Mouse (Mus musculus) urinary bladder, postnatal 4 days (tissue): ENCODE measurements around the gene Fbn1.

Experiments
- DNase-seq, 2 experiments: peaks; one replicate each; pipeline ENCODE4 v3.0.0; 2021 to 2022; ENCODE audit warnings: low spot score in 2 of 2

Fbn1 gene

DNA sequence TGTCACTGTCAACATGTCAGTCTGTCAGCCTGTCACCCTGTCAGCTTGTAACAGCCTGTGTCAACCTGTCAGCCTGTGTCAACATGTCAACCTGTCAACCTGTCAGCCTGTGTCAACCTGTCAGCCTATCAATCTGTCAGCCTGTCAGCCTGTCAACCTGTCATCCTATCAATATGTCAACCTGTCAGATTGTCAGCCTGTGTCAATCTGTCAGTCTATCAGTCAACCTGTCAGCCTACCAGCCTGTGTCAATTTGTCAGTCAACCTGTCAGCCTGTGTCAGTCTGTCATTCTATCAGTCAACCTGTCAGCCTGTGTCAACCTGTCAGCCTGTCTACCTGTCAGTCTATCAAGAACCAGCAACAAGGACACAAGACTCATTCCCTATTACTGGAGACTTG lies 6.3 kb downstream of the Fbn1 start:
- no peak for DNase-seq

DNA sequence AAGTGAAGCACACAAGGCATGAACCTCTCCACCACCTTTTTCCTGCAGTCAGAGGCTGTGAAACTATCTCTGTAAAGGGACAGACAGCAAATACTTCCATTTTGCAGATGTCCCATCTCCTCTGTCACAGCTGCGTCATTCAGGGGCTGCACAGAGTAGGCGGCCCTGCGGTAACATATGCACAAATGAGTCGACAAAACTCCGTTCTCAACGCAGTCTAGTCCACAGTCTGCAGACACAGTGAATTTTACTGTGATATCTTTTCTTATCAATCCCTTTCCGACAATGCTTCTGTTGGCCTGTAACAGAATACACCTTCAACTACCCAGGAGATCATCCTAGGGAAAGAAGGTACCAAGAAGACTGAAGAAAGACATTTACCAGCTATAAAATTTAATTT lies 9.6 kb downstream of the Fbn1 start:
- no peak for DNase-seq

DNA sequence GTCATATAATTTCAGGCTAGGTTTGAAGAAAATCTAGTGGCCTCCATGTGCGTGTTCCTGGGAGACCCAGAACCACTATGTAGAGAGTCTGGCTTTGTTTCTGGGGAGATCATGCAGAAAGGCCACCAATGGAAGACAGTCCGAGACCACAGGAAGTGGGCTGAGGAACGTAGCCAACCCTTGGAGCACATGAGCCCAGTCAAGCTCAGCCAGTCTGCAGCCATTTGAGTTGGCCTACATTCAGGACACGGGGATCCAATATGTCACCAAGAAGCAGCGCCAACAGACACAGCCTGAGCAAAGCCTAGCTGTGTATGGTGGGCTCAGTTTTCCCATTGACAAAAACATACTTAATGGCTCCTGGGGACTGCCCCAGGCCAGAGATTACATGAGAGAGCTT lies 11.1 kb downstream of the Fbn1 start:
- no peak for DNase-seq

DNA sequence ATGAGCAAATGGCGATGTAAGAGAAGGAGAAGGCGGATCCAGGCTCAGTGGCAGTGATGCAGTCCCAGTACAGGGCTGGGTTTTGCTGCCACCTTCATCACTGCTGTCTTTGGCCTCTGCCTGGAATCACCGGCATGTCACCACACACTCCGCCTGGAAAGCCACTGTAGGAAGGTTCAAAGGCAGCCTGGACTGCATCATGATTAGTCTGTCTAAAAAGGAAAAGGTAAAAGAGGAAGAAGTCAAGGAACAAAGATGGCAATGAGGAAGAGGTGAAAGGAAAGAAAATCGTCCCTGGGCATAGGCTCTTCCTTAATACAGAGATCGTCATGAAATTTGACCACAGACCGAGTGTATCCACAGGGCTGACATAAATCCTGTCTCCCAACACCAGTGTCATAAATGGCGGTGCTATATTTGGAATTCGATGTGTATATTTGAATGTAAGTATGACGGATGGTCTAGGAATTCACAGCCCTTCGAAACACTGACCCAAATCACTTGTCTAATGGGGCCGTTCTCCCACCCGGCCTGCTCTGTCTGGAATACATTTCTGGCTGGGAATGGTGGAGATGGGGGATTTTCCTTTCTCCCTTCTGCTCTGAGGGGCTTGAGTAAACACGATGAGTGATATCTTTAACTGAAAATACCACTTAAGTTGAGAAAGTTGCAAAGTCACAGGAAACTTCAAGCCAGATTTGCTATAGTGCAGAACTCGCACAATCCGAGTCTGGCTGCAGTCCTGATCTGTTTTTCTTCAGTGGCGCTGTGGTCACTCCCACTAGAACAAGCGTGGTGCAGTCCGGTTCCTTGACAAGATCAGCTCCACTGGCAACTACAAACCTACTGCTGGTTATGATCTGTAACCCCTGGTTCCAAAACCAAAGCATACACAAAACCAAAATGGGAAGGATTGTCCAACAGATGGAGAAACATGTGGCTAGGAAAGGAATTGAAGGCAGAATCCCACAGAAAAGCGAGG lies 12.7 kb downstream of the Fbn1 start:
- DNase-seq: no peak

DNA sequence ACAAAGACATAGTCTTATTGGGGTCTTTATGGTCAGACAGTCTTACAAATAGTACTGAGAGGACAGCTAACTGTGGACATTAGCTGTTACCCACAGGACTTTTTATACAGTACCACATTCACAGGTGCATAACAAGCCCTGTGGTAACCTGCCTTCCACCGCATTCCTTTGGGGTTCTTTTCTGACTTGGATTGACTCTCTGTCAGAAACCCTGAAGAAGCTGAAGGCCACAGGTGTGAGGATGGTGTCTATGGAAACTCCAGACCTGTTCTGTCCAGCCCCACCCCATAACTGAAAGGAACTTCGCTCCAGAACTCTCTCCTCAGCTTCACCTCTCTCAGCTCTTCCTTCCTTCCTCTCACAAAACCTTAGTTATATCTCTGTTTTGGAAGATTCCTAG lies 13.5 kb downstream of the Fbn1 start:
- no peak for DNase-seq

DNA sequence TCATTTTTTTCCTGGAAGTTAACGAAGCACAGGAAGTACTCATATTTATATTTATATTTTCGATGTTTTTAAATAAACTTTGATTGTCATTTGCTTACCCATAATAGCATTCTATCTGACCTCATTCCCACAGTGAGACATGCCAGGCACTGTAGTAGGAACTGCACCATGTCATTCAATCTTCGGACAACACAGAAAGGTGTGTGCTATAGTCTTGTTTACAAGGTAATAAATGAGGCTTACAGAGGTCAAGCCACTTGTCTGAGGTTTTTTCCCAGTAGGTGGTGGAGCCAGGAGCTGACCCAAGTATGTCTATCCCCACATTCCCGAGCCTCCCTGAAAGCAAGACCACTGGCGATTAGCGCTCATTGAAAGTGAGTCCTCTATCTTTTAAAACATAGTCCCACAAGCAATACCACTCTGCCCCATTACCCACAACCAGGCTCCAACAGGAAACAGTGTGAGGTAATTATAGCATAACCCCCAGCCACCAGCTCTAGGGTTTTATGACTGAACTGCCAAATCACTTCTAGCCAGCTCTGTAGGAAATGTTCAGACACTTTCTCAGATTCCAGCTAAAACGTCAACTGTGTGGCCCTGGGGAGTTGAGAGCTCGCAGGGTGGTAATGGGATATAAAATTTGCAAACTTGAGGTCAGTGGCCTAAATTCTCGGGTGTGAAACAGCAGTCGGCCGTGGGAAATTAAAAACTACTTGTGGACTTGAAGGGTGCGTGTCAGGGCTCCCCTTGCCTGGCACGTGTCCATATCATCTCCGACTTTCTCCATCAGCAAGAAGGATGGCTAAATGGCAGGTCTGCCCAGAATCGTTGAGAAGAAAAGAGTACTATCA lies 15.5 kb downstream of the Fbn1 start:
- no peak for DNase-seq

DNA sequence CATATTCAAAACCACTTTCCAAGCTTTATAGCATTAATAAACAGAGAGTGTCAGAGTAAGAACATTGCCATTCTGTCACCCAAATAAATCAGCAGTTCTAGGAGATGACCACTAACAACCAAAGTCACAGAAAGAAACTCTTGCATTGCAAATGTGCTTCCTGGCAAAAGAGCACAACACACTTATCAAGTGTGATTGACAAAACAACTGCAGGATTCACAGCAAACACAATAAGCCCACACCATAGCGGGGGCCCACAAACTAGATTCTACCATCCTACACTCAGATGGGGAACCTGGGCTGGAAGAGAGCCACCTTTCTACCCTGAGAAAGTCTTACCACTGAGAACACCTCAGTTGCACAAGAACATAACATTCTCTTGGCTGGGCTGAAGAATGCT lies 17.8 kb downstream of the Fbn1 start:
- DNase-seq: no peak

DNA sequence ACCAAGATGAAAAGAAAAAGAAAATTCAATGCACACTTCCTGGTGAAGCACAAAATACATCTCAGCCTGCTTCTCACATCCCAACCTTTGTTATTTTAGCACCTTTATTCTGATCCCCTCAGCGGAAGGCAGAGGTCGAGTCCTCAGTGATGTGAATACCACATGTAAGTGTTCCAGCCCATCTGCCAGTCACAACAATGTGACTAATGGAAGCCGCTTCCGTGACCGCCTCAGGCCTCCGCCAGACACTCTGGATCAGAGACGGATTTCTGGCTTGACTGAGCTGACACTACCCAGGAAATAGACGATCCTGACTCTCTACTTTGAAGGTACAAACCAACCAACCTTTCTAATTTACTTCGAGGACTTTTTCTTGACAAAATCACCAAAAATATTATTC lies 22.9 kb downstream of the Fbn1 start:
- DNase-seq: no peak

DNA sequence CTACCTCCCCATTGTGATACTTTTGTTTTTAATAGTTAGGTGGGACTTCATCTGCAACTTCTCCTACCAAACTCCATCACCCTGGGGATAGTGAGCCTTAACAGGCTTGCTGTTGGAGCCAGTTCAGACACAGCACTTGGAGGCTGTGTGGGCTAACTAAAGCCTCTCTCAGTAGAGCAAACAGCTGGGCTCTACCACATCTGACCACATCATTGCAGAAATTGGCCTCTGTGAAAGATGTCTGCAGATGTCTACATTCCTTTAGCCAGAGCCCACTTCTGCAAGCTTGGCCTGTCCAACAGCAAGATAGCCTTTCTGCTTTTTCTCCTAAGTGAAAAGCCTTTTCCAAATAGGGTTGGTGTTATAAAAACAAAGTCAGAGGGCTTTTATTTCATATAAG lies 23.6 kb downstream of the Fbn1 start:
- no peak for DNase-seq

DNA sequence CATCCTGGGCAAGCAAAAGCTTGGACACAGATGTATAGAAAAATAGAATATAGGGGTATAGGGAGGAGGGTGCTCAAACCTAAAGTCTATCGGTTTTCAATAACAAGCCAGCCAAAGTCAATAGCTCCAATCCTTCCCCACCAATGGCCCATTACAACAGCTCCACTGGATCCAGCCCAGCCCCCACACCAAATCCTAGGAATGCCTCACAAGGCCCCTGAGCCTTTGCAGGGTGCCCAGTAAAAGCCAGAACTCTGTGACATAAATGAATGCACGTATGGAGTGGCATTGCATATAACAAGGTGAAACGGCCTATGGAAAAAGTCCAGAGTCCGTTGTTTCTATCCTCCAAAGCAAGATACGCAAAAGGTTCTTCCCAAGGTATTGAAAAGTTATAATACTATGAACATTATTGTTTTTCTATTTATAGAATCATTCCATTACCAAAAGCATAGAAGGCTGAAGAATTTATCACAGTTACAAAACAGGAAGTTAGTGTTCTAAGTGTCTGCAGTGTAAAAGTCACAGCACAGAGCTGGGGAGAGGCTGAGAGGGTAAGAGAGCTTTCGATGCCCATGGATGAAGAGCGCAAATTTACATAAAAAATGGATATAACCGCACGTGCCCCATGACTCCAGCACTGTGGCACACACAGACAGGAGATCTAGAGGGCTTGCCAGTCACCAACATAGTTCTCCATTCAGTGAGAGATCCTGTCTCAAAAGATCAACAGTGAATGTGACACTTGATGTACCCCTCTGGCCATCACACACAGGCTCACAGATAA lies 26.1 kb downstream of the Fbn1 start:
- DNase-seq: no peak

DNA sequence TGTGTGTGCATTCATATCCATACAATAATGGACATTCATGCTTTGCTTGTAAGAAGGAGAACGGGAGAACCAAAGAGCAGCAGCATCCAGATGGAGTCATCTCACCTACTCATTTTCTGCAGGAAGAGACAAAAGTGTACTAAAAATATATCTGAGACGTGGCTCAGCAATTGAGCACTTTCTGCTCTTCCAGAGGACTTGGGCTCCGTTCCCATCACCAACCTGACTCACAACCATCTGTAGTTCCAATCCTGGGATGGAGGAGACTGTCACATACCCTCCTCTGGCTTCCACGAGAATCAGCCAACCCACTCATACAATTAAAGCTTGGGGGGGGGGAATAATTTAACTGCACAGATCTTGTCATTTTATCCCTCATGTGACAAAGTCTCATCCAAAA lies 26.7 kb downstream of the Fbn1 start:
- DNase-seq: no peak

DNA sequence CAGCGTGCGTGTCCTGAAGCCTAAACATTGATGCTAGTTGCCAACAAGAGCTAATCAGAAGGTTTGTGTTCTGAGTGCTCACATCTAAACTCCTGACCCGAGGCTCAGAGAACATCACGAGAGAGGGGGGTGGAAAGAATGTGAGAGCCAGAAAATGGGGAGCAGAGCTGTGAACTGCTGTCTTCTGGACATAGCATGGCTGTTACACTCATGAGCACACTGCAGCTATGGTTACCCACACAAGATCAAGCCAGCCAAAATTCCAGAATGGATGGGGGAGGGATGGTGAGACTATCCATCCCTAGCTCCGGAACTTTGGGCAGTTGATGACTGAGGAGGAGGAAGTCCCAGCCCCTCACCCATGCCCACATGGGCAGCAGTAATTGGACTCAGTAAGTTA lies 27.7 kb downstream of the Fbn1 start:
- no peak for DNase-seq

DNA sequence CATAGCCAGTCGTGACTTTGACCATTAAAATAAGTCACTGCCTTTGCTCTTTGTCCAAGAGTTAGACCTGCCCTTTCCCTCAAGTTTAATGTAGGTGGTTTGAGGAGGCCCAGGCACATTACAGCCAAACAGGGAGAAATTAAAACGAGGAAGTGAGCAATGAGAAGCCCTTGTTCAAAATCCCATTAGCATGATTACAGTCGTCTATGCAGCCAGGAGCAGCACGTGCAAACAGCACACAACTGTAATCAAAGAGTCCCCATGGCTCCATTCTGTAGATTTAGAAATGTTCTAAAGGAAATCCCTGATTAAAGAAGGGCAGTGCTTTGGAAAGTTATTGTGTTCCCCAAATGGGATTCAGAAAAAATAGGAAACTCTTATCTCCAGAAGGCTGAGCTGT lies 29.1 kb downstream of the Fbn1 start:
- DNase-seq: no peak

DNA sequence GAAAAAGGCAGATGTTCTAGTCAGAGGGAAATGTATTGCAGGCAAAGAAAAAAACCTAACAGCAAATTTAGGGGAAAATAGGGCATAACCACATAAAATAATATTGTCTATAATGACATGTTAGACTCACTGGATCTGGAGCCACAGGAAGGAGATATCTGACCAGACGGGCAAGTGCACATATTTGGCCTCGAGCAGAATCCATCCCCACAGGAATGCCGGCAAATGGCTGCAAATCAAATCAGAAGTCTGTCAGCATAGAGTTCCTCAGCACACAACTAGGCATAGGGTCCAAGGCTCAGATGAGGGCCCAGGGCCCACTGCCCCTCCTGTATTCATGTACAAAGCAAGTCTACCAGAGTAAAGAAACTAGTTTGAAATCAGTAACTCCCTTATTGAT lies 30.4 kb downstream of the Fbn1 start:
- no peak for DNase-seq

DNA sequence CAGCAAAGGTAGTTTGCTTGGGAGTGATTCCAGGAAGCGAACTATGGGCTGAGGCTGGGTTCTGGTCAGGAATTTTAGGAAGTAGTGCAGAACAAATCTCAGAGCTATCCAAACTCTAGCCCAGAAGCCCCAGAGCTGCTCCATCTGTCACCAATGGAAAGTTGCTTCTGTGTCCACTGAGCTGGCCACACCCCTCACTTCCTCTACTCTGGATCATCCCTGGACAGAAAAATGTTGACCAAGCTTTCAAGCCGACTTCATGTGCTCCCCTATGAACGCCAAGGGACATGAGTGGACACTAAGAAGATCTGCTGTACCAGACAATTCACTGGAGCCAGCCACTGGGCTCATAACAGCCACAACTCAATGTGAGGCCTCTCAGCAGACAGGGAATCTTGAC lies 31.6 kb downstream of the Fbn1 start:
- no peak for DNase-seq

DNA sequence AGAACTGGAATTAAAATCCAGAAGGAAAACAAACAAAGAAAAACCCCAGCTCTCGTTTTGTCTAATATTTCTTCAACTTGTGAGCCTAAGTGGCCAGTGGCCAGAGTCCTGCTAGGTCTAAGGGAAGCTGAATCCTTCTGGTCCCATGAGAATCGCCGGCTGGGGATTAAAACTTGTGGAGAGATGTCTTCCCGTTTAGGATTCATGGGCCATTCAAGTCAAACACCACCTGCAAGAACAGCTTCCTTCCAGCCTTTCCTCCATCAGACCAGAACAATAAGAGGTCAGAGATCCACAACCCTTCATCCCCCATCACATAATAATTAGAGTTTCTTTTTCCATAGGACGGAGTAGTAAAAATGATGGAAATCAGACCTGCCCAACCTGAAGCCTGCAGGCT lies 33.1 kb downstream of the Fbn1 start:
- no peak for DNase-seq

DNA sequence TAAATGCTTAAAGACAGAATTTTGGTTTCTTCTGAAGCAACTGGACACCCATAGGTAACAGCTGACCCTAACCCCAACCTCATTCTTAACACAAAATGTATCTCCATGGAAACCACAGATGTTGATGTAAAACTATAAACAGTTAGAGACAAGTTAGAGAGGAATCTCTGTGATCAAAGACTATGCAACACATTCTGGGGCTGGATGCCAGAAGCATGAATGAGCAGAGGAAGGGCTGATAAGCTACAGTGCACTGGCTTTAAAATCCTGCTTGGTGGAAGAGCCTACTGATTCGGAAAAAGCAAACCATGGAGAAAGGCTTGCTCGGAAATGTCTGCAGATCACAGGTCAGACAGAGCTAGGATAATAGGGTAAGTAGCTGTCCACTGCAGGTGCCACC lies 34.6 kb downstream of the Fbn1 start:
- DNase-seq: no peak

DNA sequence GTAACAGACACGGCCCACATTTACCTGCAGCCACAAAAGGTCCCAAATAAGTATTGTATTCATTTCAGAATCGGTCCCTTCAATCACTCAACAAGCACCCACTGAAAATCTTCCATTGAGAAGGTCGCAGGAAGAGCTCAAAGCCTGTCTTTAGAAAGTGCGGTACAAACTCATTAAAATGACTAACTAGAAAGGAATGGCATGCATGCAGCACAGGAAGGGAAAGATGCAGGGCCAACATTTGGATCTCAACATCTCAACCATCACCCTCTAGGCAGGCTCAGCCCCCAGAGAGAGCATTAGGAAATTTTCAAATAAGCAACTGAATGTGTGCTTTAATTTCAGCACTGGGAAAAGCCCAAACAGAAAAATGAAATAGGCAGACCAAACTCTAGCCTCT lies 36.1 kb downstream of the Fbn1 start:
- no peak for DNase-seq

DNA sequence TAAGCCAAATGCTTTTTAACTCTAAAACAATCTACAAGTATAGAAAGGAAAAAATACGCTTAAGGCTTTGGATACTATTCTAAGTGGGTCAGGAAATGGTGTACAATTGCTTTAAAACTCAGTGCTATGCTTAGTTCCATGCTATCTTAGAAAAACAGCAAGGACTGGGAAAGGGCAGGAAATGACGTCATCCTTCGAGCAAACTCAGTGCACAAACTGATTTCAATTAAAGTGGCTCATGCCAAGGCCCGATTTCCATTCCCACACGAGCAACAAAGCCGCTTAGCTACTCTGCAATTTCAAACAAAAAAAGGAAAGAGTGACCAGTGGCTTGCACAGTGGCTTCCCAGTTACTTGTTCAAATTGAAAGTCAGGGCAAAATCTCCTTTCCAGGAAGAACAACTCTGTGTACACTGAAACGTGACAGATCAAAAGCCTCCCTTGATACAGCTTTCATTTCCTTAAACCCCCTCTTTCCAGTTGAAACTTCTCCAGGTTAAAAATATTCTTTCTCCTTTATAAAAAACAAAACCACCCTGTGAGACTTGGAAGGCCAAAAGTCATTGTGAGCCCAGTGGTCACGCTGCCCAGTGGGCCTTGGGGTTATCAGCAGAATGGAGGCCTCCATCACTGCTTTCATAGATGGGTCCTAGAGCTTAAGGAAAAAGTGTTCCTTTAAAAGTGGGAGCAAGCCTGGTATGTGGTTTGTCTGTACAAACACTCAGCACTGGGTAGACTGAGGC lies 37.1 kb downstream of the Fbn1 start:
- DNase-seq: no peak

DNA sequence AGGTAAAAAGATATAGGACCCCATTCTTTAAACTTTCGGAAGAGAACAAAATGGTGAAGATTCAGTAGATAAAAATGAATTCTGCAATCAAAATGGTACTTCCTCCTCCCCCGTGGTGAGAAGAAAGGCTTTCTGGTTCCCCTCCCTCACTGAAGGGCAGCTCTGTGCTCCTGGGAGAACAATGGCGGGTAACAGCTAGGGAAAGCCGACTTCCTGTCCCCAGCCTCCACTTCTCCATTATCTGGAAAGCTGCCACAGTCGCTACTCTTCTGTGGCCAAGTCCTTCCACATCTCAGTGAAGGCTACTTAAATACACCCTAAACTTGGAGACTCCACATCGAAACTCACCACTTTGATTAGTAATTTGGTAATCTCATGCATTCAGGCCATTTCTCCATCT lies 43.8 kb downstream of the Fbn1 start:
- no peak for DNase-seq

DNA sequence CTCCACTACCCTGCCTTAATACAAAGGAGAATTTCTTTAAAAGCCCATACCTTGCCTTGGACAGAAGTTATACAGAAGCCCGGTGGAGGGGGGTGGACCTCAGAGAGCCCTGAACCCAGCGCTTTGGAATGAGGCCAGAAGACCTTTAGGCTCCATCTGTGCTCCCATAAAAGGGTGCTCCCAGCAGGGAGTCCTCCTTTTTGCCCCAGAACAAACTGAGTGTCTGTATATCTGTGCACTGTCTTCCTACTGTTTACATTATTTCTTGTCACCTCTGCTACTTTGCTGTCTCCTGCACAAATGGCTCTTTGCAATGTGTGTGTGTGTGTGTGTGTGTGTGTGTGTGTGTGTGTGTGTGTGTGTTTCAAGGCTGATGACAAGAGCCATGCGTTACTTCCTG lies 48.7 kb downstream of the Fbn1 start:
- DNase-seq: no peak
